Mouse (Mus musculus) cortical plate, adult 2 months (tissue): Measurements from ENCODE around the gene Nmur1.

ENCODE experiments used
- CTCF ChIP-seq: fragments of 200-500 bp; IDR thresholded peaks from 2 replicates; pipeline ENCODE4 v1.5.1; 2011; ENCODE audit warnings: mild to moderate bottlenecking, control low read depth, low read length; ENCODE audit not compliant: insufficient read depth; ENCODE audit errors: extremely low read depth
- POLR2A ChIP-seq: fragments of 200-500 bp; IDR thresholded peaks from 2 replicates; pipeline ENCODE4 v1.6.1; 2011; ENCODE audit warnings: mild to moderate bottlenecking, low read length, control low read depth; ENCODE audit not compliant: insufficient read depth; ENCODE audit errors: extremely low read depth

DNA sequence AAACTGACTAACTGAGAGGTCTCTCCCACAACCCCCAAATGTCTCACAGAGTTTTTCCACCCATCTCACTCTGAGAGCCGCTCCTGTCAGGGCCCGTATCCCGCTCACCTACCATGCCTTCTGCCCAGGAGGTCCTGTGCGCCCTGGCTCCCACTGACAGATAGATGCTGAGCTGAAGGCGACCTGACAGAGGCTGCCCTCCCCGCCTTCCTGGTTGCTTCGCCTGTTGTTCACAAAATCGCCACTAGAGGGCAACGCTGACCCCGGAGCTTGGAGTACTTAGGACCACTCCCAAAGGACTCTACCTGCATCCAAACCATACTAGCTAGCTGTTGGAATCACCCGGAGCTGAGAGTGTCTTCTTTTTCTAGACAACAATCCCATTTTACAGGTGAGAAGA lies 36.8 kb downstream of the Nmur1 start:
- no peak for TF ChIP-seq POLR2A
- TF ChIP-seq CTCF: peak; percentile 82
